Mouse (Mus musculus): Measurements from ENCODE around the gene Teddm3. TPM values are rescaled to one million over a fixed set of nuclear protein-coding genes. Genes with fewer than 3 reads are reported as not detected.
"Not testable (repeated sequence)": the region's sequence is repeated elsewhere in the genome, so short reads cannot be mapped to it uniquely, and the experiment has no call there.

Teddm3 gene
- polyA plus RNA-seq, 1 experiment from 2014 or later, result not detected

- H3K36me3 ChIP-seq (ENCODE audit: control insufficient read depth, insufficient read depth, low read length); H3K4me2 ChIP-seq; H3K9me3 ChIP-seq (replicated peaks; ENCODE audit: control insufficient read depth, low read length); H3K4me1 ChIP-seq (ENCODE audit: control insufficient read depth, insufficient read depth, low read length); ATAC-seq (replicated peaks; ENCODE audit: insufficient number of reproducible peaks, low FRiP score, low TSS enrichment); H3K4me3 ChIP-seq (ENCODE audit: low read depth, low read length); H3K27me3 ChIP-seq (ENCODE audit: control insufficient read depth, insufficient read depth, low read length); H3K27ac ChIP-seq (ENCODE audit: low read depth, low read length); H3K9ac ChIP-seq (ENCODE audit: low read depth, low read length): not testable (repeated sequence)
- WGBS (ENCODE audit: insufficient replicate concordance), result 69% methylated on average over 3 of the region's 3 CpGs
These were observed 26.1 kb downstream of the Teddm3 start for GRCm38 (mm10) chr16:21127666-21128065.

- not testable (repeated sequence) for H3K4me2 ChIP-seq; H3K9ac ChIP-seq (ENCODE audit: low read depth, low read length); H3K4me3 ChIP-seq (ENCODE audit: low read depth, low read length); H3K27me3 ChIP-seq (ENCODE audit: control insufficient read depth, insufficient read depth, low read length); ATAC-seq (replicated peaks; ENCODE audit: insufficient number of reproducible peaks, low FRiP score, low TSS enrichment); H3K27ac ChIP-seq (ENCODE audit: low read depth, low read length); H3K36me3 ChIP-seq (ENCODE audit: control insufficient read depth, insufficient read depth, low read length); H3K9me3 ChIP-seq (replicated peaks; ENCODE audit: control insufficient read depth, low read length); H3K4me1 ChIP-seq (ENCODE audit: control insufficient read depth, insufficient read depth, low read length)
- WGBS (ENCODE audit: insufficient replicate concordance), result 73% methylated on average over 2 of the region's 2 CpGs
These were observed 31.0 kb downstream of the Teddm3 start for GRCm38 (mm10) chr16:21122776-21123175.

DNA sequence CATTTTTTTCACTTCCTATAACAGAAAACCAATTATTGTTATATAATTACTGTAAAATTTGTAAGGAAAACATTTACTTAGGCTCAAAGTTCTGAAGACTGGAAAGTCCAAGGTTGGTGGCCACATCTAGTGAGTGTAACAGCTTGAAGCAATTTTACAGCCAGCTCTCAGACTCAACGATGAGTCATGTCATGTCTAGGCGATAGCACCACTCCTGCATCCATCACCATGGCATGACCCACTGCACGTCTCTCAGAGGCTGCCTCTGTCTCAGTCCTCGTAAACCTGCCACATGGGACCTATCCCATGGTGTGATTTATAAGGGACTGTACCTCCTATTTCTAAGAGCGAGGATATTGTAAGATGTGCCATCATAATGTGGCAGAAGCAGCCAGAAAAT lies 37.7 kb downstream of the Teddm3 start:
- WGBS (ENCODE audit: insufficient replicate concordance), result 76% methylated on average over 5 of the region's 5 CpGs
- no peaks in the 10 kb centered on the region for H3K9me3 ChIP-seq (replicated peaks; ENCODE audit: control insufficient read depth, low read length)
- H3K4me1 ChIP-seq (ENCODE audit: control insufficient read depth, insufficient read depth, low read length), result no peaks in the 10 kb centered on the region
- no peak overlapping the region for H3K4me3 ChIP-seq (ENCODE audit: low read depth, low read length)
- no peak overlapping the region for H3K4me2 ChIP-seq
- H3K27ac ChIP-seq (ENCODE audit: low read depth, low read length), result no peak overlapping the region
- no peaks in the 10 kb centered on the region for H3K27me3 ChIP-seq (ENCODE audit: control insufficient read depth, insufficient read depth, low read length)
- H3K36me3 ChIP-seq (ENCODE audit: control insufficient read depth, insufficient read depth, low read length), result no peaks in the 10 kb centered on the region
- H3K9ac ChIP-seq (ENCODE audit: low read depth, low read length), result no peak overlapping the region
- no peak for ATAC-seq (replicated peaks; ENCODE audit: insufficient number of reproducible peaks, low FRiP score, low TSS enrichment)

- Histone ChIP-seq H3K4me1 (ENCODE audit: control insufficient read depth, insufficient read depth, low read length) (no peaks in the 10 kb centered on the region), H3K9me3 (replicated peaks; ENCODE audit: control insufficient read depth, low read length) (no peaks in the 10 kb centered on the region), H3K36me3 (ENCODE audit: control insufficient read depth, insufficient read depth, low read length) (no peaks in the 10 kb centered on the region), H3K4me3 (ENCODE audit: low read depth, low read length) (no peak overlapping the region), H3K4me2 (no peak overlapping the region), H3K9ac (ENCODE audit: low read depth, low read length) (no peak overlapping the region), H3K27ac (ENCODE audit: low read depth, low read length) (no peak overlapping the region), H3K27me3 (ENCODE audit: control insufficient read depth, insufficient read depth, low read length) (no peaks in the 10 kb centered on the region)
- ATAC-seq (replicated peaks; ENCODE audit: insufficient number of reproducible peaks, low FRiP score, low TSS enrichment), result no peak
- WGBS (ENCODE audit: insufficient replicate concordance), result 83% methylated on average over 1 of the region's 1 CpGs
These were observed 44.3 kb downstream of the Teddm3 start for GRCm38 (mm10) chr16:21109473-21109872.

Other genes with a start within 250 kb of the Teddm3 start
- 12.9 and 16.0 TPM in 2 replicates for gene Ephb3, start 50.8 kb upstream of the Teddm3 start, polyA plus RNA-seq (2014; fragmentation: Nextera tagmentation; extraction: Ambion mirVana)

Data from heart, embryonic 11.5 days (tissue).